Mouse (Mus musculus) kidney, postnatal 36 days (tissue): ENCODE results near the gene Tspyl2.
"Not testable (repeated sequence)": the region's sequence is repeated elsewhere in the genome, so short reads cannot be mapped to it uniquely, and the experiment has no call there.

ENCODE experiments used
- DNase-seq, 2 experiments: peaks; one replicate each; pipeline ENCODE4 v3.0.0; 2021 to 2022; ENCODE audit warnings: mixed read lengths in 2 of 2

Tspyl2 gene

DNA sequence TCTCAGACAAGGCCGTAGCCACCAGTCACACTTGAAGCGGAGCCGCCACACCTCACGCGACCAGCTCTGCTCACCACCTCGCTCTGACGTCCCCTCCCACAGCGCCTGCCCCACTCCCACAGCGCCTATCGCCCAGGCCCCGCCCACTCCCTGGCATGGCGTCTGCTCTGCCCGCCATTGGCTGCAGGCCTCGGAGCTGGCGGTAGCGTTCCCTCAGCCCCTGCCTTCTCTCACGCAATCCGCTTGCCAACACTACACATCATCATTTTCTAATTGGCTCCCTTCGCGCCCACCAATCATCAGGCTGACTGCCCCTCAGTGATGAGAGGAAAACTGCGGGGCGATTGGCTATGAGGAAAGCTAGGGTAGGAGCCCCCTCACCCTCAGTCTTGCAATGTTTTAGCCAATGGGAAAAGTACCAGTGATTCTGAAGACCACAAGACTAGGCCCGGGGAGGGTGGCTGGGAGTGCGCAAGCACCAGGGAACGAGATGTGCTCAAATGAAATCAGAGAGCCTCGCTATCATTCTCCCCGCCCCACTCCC, at the start of gene Tspyl2:
Gene Tspyl2, minus strand, starts transcription at position 68 of the 544 bp plus-strand sequence.
- peak; percentile 93 to 94 for DNase-seq

GRCm38 (mm10) chrX:152368397-152369273, 26.4 kb upstream of the Tspyl2 start, which contains the start of gene Gpr173:
Gene Gpr173, minus strand, starts transcription at chrX:152368704.
- peak in 1 of 2 experiments; percentile 32 for DNase-seq

DNA sequence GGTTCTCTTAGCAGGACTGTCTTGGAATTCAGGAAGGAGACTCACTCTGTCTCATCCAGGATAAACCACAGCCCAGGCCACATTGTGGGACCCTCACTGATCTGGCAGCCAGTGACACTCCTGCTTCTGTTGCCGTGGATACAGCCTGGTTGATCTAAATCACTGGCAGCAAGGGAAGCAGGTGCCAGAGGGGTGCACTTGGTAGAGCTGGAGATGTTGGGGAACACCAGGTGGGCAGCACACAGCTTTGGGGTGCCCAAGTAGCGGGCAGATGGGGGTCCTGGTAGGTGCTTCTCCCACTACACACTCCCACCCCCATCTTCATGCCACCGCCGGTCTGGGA, 25.8 kb upstream of the Tspyl2 start:
- no peak for DNase-seq

DNA sequence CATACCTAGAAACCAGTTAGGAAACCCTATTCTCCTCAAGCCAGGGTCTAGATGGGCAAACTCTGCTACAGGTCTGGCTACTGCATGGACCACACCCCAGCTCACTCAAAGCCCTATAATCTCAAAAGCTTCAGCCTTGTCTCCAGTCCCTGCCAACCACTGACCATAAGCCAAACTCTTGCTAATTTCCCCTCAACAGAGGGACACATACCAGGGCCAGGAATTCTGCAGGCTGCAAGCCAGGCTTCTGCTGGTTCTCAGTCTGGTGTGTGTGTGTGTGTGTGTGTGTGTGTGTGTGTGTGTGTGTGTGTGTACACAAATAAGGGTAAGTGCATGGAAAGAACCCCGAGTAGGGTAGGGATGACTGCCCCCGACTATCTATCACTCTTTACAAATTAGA, 24.2 kb upstream of the Tspyl2 start:
- no peak for DNase-seq

GRCm38 (mm10) chrX:152352553-152353153, 10.4 kb upstream of the Tspyl2 start:
- DNase-seq, result peak; percentile 15 to 30

DNA sequence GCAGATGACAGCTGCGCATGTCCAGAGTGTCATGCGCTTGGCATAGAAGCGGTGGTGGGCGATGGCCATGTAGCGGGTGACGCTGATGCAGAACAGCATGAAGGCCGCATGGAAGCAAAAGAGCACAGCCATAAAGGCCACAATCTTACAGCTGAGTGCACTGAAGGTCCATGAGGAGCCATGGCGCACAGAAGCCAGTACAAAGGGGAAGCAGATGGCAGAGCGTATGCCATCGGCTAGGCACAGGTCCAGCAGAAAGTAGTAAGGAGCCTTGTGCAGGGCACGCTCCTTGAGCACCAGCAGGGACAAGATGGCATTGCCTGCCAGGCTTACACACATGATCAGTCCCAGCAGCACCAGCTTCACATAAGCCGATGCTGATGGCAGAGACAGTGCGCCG, 4.8 kb upstream of the Tspyl2 start:
- no peak for DNase-seq

DNA sequence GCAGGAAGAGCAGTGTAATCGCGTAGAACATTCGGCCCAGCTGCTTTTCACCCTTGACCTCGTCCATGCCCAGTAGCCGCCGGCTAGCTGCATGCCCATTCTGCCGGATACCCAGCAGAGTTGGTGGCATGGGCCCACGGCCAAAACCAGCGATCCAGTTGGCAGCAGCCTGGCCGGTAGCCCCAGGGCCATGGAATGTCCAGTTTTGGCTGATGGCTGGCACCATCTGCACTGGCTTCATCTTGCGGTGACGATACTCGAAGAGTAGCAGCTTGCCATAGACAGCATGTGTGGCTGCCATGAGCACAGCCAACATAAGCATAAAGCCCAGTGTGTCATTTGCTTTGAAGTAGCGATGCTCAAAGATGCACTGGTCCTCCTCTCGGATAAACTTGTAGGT, 4.4 kb upstream of the Tspyl2 start:
- no peak for DNase-seq

- DNase-seq, result no peak
These were observed 678 bp upstream of the Tspyl2 start for GRCm38 (mm10) chrX:152342903-152343302.

DNA sequence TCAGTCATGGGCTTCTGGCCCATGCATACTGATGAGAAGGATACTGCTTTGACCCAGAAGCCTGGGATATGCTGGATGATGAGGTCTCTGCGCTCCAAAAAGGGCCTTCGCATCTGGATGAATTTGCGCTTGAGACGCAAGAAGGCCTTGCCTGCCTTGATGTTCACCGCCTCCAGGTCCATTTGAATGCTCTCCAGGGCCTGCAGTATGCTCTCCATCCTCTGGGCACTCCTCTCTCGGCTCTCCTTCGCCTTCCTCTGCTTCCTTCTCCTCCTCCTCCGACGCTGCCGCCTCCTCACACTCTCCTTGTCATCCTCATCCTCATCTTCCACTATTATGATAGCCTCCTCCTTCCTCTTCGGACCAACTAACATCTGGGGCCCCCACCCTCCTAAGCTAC, 729 bp downstream of the Tspyl2 start:
- DNase-seq, result no peak

GRCm38 (mm10) chrX:152336546-152337332, 5.5 kb downstream of the Tspyl2 start:
- peak; percentile 93 to 94 for DNase-seq

DNA sequence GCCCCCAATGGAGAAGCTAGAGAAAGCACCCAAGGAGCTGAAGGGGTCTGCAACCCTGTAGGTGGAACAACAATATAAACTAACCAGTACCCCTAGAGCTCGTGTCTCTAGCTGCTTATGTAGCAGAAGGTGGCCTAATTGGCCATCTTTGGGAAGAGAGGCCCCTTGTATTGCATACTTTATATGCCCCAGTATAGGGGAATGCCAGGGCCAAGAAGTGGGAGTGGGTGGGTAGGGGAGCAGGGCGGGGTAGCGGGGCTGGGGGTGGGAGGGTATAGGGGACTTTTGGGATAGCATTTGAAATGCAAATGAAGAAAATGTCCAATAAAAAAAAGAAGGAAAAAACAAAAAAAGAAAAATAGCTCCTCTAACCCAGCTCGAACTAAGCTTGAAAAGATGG, 6.1 kb downstream of the Tspyl2 start:
- DNase-seq, result not testable (repeated sequence)

GRCm38 (mm10) chrX:152329400-152329799, 12.8 kb downstream of the Tspyl2 start:
- DNase-seq, result not testable (repeated sequence)

GRCm38 (mm10) chrX:152327689-152328052, 14.6 kb downstream of the Tspyl2 start:
- no peak for DNase-seq

DNA sequence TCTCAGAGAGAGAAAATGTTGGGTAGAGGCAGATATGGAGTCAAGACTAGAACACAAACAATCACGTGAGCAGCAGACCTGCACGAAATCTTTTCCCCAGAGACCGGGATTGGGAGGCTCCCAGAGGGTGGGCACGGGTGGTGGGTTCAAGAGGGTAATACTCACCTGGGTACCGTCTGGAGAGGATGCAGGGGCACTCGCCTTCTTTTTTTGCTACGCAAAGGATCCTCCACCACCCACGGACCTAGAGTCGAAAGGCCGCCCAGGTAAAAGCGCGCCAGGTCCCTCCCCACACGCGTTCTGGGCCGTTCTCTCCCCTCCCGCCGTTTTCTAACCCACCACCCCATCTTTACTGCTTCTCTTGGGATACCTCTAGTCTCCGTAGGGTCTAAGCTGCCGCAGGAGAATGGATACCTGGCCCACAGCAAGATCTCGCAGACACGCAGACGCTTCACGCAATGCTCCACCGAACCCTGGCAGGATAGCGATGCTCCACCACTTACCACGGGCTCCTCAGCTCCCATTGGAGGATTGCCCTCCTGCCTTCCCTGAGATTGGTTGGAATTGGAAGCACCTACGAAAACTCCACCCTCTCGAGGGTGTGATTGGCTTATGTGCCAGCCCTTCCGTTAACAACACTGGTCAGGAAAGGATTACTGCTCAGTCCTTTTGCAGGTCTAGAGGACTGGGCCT, 15.1 kb downstream of the Tspyl2 start, which contains the start of gene Kantr:
Gene Kantr, minus strand, starts transcription at position 500 of the 693 bp plus-strand sequence.
- DNase-seq, result peak; percentile 81 to 89

DNA sequence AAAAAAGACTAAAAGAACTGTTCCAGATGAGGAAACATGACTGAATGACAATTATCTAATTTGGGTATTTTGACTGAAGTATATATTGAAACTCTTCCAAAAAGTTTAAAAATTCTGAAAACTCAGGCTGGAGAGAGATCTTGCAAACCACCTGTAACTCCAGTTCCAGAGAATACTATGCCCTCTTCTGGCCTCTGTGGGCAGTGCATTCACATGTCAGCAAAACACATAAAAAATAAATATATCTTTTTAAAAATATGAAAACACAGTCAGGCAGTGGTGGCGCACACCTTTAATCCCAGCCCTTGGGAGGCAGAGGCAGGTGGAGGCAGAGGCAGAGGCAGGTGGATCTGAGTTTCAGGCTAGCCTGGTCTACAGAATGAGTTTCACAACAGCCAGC, 18.6 kb downstream of the Tspyl2 start:
- DNase-seq, result peak in 1 of 2 experiments; percentile 32

GRCm38 (mm10) chrX:152322776-152323175, 19.4 kb downstream of the Tspyl2 start:
- DNase-seq, result no peak

DNA sequence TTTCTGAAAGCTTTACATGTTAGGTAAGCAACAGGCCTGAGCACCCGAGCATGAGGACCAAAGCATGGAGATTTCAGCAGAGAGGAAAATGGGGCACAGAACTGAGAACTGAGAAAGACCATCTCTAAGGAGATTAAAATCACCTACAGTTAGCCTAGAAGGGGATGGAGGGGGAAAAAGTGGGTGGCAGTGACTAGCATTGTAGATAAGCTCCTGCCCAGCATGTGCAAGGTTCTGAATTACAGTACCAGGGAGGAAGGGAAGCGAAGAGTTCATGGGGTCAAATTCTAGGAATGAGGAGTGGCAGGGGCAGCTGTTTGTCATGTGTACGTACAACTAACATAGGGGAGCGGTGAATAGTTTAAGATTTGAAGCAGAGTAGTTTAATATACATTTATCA, 21.7 kb downstream of the Tspyl2 start:
- no peak for DNase-seq

- DNase-seq, result peak; percentile 28 to 44
These were observed 34.3 kb downstream of the Tspyl2 start for GRCm38 (mm10) chrX:152307942-152308341.

DNA sequence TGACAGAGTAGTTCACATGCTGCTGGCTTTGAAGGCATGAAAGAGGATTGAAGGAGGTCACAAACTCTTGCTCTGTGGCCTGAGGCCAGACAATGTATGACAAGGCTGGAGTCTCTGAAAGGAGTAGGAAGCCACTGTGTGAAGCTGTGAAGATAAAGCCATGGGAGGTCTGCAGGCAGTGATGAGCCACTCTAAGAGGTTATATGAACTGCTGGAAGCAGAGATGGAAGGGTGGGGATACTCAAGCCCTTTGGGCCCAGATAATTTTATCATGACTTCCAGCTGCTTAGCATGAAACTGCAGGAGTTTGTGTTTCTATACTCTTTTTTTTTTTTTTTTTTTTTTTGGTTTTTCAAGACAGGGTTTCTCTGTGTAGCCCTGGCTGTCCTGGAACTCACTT, 34.9 kb downstream of the Tspyl2 start:
- DNase-seq, result no peak

GRCm38 (mm10) chrX:152306224-152306623, 36.0 kb downstream of the Tspyl2 start:
- DNase-seq, result no peak

DNA sequence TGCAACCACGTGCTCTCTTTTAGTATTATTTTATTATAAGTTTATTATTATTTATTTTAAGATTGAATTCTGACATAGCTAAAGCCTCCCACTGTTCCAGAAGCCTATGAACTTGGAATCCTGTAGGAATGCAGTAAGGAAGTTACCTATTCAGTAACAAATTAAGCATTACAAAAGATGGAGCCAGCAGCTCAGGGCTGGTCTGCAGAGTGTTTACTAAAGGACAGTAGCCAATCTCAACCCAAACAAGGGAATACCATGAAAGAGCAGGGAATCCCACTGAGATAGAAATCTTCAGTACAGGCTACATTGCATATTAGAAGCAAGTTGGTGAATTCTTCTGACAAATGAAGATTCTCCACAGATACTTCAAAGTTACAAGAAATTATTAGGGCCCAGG, 55.2 kb downstream of the Tspyl2 start:
- DNase-seq, result not testable (repeated sequence)
